Mouse (Mus musculus): ENCODE data around the gene Marc1.

- TF ChIP-seq EP300 (IDR thresholded peaks at IDR 0.05; ENCODE audit: low read depth) (no peak), CTCF (IDR thresholded peaks at IDR 0.05; ENCODE audit: low read depth) (no peak)
These were observed 73.9 kb downstream of the Marc1 start for GRCm38 (mm10) chr1:184737228-184737627.
